Mouse (Mus musculus): ENCODE results near the gene Kifc3.
A peak's percentile ranks its signal among the peaks of the same experiment; 100 is the strongest.
"Not testable (repeated sequence)": the region's sequence is repeated elsewhere in the genome, so short reads cannot be mapped to it uniquely, and the experiment has no call there.

Kifc3 gene

DNA sequence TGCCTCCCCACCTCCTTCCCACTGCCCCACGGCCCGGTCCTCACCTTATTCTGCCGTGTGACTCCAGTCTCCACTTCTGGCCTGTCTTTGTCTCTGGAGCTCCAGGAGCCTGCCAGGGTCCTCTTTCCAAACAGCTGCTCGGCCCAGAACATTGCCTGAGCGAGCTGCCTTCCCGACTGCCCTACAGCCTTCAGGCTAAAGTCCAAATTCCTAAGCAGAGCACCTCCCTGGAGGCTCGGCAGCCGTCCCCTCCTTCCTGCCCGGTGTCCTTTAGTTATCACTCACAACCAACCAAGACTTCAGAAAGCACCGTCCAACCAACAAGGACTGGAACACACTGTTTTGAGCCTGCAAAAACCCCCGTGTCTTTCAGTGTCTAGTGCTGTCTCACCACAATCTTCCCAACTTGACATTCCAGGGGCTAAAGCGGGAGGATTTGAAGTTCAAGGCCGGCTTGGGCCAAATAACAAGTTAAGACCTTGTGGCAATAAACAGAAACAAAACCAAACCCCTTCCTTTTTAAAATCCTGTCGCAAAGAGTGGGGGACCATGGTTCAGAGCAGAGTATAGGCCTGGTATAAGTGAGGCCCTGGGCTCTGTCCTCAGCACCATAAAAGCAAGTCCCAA, at the start of gene Kifc3:
TSS of gene Kifc3 (minus strand) at position 164 of the 627 bp plus-strand sequence.
- DNase-seq, result no peak

DNA sequence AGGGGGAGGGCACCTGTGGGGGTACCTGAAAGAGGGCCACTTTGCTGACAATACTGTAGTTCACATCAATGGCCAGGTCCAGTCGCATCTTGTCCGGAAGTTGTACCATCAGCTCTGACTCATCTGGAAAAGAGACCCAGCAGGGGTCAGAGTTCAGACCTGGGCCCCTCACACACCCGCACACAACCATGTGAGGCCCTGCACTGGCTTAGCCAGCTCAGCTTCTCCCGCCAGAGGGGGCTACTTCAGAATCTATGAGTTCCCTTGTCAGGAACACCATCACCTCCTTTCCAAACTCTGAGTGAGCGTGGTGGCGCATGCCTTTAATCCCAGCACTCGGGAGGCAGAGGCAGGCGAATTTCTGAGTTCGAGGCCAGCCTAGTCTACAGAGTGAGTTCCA, 49.4 kb upstream of the Kifc3 start:
- no peak for DNase-seq

DNA sequence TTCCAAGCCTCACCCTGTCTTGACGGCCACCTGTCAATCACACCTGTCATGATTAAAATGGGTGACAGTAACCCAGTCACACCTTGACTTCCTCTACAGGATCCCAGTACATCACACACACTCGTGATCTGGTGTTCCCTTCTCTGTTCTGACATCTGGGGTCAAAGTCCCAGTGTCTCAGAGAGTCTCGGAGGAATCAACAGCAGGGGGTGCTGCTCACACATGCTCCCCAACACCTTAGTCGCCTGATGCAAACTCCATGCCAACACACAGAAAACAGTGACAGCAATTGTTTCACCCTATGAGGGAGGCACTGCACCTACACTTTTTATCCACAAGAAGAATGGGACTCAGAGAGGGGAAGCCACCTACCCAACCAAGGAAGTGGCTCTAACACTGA, 47.2 kb upstream of the Kifc3 start:
- DNase-seq, result no peak

DNA sequence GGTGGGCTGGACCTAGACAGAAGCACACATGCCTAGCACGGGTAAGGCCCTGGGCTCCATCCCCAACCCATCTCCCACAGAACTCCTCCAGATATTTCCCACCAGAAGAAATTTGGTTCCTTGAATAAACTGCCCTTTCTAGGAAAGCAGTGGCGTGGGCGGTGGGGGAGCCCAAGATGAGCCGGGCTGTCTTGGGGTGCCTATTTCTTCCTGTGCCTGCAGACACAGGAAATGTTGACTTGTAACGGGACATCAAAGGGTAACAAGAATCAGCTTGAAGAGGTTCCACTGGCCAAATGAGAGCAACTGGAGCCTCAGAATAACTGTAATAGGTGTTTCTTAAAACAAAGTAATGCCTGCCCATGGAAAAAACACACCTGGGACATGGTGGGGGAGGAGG, 44.7 kb upstream of the Kifc3 start:
- peak in 1 of 2 experiments; percentile 59 for DNase-seq

DNA sequence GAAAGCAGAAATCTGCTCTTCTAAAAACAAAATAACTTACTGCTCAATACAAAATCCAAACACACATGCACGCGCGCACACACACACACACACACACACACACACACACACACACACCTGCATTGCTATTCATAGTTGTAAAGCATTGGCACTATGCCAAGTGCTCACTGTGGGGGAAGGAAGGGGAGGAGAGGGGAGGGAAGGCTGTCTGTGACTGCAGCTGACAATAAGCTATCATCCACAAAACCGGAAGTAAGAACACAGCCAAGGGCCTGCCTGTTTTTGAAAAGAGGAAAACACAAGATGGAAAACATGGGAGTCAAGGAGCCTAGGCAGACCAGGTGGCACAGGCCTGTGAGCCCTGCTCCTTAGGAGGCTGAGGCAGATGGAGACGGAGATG, 42.6 kb upstream of the Kifc3 start:
- DNase-seq, result peak; percentile 69 to 88

DNA sequence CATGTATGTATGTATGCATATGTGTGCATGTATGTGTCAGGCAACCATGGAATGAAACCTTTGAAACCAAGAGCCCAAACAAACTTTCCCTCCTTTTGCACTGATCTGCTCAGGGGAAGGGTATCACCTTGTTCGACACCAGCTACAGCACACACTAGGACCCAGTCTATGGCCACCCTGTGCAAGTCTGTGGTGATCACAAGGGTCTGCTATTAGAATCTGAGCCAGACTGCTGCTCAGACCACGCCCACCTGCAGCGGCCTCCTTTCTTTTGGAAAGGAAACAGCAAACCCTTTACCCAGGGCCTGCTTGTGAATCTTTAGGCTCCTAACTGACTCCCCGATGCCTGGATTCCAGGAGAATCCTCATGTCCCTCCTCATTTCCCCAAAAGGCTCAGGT, 41.2 kb upstream of the Kifc3 start:
- DNase-seq, result no peak

DNA sequence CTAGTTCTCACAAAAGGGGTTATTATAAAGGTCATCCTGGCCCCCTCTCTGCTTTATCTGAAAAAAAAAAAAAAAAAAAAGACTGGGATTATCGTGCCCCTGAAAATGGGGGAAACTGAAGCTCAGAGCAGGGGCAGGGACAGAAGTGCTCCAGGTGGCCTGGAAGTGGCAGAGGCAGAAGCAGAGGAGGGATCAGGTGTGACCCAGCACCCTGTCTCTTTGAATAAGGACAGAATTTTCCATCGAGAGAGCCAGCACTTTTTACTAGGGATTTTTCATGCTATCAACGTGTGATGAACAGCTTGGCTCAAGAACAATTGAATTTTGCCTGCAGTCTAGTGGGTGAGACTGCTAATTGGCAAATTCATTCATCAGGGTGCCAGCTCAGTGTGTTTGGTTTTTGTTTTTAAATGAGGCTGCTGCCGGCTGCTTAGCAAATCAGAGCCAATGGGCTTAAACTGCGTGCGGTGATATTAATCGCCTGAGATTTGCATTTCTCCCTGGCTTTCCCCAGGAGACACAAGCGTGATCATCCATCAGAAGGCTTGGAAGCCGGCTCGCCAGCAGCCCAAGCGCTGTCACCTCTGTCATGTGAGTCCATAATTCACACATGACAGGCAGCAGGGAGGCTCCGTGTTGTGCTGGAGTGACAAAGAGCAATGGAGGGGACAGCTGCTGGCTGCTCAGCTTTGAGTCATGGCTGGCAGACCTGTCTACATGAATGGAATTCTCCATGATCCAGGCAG, 40.4 kb upstream of the Kifc3 start:
- no peak for DNase-seq

DNA sequence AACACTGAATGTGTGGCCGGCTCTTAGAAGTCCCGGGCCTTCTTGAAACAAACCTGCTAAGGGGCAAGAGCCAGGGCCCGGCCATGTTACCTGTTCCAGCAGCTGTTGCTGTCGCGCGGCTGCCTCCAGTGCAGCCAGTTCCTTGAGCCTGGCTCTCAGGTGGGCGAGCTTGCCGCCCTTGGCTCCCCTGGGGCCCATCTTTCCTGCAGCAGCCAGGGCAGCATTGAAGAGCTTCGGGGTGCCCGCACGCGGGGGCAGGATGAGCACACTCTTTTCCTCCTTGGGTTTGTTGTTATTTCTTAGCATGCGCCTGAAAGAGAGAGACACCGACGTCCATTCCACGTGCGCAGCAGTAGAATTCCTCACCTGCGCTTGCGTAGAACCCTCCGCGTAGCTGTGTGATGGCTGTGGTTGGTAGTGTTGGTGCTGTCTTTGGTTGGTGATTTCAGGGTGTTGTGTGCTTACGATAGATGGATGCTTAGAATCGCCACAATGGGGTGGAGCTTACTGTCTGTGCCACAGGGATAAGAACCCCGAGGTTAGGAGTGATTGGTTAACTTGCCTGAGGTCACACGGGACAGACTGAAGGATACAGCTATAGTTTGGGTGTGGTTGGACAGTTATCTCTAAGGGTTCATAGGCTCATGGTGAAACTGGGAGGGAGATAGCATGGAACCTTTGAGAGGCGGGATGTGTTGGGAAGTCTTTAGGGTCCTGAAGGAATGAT, 39.6 kb upstream of the Kifc3 start:
- no peak for DNase-seq

DNA sequence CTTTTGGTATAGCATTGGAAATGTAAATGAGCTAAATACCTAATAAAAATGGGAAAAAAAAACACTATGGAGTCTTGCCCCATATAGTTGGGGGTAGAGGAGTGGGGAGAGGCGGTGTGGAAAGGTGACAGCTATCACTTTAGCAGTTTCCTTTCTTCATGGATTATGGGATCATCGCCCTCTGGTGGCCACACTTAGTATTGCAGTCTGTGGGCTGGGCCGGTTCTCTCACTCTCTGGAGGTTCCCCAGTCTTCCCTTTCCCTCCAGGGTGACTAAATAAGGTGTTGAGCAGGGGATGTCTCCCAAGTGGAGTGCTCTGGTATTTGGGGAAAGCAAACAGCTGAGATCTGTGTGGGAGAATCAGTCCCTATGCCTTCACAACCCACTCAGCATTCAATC, 33.1 kb upstream of the Kifc3 start:
- DNase-seq, result peak; percentile 34 to 52

DNA sequence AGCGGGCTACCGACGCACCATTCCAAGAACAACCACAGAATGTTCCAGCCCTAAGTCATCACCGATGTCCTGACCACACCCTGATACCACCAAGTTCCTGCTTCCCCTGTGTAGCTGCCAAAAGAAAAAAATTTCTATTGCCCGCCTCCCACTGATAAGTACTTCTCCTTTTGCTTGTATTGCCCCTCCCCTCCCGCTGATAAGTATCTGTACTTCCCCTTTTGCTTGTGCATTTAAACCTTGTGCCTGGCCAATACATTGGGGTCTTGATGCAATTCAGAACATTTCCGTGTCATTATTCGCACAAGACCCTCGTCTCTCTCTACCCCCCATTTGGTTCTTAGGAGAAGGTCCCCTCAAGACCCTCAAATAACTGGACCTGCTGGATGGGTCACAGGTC, 27.5 kb upstream of the Kifc3 start:
- not testable (repeated sequence) for DNase-seq

DNA sequence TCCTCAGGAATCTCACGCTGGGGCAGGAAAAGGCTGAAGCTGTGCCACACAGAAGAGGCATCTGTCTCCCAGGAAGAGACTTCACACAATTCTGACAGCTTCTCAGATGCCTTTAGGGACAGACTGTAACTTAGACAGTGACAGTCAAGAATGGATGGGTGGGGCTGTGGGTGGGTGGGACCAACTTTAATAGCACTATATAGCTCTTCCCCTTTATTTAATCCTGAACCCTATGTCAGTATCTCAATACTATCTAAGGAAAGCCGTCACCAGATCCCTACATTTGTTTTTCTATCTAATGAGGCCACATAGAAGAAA, 24.5 kb upstream of the Kifc3 start:
- no peak for DNase-seq

DNA sequence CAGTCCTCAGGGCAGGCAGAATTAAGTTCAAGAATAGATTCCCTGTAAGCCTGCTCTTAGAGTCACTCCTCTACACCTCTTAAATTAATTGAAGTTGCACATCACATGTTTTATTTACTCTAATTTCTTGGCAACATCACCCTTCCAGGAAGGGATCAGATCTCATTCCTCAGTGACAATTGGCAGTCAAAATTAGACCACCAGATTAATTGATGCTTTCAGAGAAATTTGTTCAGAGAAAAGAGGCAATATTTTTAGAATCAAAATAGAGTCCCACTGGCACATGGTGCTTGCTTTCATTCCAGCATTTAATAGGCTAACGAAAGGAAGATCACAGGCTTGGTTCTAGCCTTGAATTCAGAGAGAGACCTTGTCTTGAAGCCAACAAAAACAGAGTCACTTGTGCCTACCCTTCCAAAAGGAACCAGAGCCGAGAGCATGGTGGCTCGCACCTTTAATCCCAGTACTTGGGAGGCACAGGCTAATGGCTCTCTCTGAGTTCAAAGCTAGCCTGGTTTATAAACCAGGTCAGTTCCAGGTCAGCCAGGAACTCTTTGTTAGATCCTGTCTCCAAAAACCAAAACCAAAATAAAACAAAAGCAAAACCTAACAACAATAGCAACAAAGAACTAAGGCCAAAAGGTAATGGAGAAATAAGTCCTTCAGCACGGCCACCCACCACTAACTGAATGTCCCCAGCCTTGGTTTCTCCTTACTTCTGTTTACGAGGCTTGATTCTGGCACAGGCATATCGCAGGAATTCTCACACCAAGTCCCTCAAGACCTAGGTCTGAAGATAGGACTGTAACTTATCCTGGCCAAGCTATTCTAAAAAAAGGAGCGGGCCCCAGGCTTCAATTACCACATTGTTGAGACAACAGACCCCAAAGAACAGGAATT, 23.9 kb upstream of the Kifc3 start:
- no peak for DNase-seq

DNA sequence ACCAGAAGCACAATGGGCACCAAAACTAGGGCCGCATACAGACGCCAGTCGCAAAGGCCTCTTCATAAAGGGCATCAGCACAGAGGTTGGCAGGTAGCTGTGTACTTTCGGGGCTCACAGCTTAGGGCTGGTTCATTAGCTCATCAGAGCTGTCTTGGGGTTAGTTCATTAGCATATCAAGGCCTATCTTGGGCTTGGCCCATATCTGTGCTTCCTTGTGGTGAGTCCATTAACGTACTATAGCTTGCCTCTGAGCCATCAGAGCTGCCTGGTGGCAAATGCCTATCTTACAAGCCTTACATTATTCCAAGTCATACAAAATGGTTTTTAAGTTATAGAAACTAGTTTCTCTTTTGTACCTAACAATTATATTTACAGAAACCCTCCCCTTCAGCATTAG, 21.4 kb upstream of the Kifc3 start:
- no peak for DNase-seq

DNA sequence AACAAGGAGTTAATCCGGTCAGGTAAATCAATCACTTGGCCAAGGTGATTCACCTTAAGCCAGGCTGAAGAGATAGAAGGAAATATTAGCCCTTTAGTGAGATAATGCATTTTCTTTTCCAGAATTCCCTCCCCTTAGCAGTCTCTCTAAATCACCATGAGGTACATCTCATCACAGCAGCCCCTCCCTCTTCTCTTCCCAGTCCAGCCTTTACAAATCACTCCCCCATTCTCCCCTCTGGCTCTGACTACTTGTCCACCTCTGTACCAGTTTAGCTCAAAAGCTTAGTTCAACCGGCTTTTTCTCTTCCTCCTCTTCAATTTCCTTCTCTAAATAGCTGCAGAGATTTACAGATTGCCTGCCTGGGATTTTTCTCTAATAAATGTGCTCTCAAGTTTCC, 18.4 kb upstream of the Kifc3 start:
- DNase-seq, result no peak

DNA sequence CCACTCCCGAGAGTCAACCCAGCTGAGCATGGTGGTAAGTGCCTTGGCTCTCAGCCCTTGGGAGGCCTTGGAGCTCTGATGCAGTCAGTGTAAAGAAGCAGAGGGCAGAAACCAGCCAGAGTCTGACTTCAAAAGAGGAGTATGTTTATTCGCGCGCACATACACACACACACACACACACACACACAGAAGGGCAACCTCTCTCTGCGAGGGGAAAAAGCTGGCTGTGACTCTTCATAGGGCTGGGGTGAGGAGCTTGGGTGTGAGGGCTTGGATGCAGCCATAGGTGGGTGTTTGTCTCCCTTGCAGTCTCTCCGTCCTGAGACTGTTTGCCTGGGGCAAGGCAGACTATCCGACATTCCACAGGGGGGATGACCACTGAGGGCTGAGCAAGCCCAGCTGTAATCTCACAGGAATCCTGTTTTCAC, 18.0 kb upstream of the Kifc3 start:
- DNase-seq, result no peak

DNA sequence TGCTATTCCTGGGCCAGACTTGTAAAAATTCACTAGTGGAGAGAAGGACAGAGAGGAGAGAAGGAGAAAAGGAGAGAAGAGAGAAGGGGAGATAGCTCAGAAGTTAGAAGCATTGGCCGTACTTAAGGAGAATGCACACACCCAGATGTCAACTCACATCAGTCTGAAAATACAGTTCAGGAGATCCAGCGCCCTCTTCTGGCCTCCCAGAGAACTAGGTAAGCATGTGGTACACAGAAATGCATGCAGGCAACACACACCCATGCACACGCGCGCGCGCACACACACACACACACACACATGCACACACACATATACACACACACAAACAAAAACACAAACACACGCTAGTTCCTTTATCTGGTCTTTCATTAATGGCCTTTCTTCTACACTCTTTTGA, 17.0 kb upstream of the Kifc3 start:
- no peak for DNase-seq

DNA sequence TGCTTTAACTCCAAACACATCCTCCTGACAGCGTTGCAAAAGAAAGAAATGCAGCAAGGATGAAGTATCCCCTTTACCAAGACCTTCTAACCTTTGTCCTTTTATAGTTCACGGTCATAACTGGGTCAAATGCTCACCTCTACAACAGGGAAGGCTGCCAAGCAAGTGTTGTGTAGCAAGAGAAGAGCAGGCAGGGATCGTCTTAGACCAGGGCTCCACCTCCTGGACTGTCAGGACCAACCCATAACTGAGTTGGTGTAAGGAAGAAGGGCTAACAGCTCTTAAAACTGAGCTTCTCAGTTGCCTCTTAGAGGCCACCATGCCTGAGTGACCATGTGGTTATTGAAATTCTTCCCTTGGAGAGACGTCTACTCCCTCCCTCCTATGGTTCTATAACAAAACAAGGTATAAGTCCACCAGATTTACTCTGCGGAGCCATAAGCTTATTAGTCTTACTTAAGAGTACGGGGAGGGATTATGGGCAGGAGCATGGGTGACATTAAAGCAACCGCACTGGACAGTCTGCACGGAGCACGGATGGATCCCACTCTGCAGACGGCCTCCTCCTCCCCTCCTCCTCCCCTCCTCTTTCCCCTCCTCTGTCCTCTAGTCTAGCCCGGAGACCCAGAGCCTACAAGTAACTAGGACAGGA, 13.2 kb upstream of the Kifc3 start:
- DNase-seq, result no peak

DNA sequence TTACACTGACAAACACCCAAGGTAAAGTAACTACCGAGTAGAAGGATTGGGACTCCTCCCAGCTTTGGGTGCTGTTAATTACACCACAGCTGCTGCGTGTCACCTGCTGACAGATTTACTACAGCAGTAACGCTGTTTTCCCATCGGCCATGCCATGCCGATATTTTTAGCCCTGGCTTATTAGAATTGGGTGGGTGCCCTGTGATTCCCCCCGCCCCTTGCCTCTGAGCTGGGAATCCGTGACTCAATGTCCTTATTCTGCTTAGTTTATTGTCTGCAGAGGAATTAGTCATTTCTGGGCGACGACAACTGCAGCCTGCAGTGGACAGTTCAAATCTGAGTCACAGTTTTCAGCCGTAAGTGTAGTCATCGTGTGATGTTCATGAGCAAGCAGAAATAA, 7.3 kb upstream of the Kifc3 start:
- DNase-seq, result no peak

DNA sequence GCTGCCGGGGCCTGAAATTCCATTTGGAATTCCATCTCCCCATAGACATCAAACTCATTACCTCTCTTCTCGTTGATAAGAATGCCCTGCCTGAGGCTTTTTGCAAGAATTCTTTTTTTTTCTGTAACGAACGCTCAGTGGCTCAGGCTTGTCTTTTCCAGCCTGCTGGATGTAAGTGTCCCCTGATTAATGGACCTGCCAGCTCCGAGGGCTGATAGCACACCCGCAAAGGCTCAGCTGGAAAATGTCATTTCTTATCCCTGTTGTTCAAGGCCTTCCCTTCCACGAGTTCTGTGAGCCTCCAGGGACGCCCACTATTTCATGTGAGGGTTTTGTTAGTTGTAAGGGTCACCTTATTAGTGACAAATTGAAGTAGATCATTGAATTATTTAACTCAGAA, 3.3 kb upstream of the Kifc3 start:
- no peak for DNase-seq

DNA sequence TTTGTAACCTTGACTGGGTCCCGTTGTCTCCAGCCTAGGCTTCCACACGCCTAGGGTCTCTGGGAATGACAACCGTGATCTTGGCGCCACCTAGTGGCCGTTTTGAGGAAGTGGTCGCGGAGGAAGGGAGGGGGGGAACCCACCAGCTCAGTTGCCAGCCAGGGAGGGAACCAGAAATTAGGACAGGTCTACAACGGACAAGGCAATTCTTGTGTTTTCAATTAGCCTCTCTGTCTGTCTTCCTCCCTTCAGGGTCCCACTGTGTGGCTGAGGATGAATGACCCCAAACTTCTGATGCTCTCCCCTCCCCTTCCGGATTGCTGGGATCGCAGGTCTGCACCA, 1.4 kb upstream of the Kifc3 start:
- DNase-seq, result peak; percentile 23 to 26

DNA sequence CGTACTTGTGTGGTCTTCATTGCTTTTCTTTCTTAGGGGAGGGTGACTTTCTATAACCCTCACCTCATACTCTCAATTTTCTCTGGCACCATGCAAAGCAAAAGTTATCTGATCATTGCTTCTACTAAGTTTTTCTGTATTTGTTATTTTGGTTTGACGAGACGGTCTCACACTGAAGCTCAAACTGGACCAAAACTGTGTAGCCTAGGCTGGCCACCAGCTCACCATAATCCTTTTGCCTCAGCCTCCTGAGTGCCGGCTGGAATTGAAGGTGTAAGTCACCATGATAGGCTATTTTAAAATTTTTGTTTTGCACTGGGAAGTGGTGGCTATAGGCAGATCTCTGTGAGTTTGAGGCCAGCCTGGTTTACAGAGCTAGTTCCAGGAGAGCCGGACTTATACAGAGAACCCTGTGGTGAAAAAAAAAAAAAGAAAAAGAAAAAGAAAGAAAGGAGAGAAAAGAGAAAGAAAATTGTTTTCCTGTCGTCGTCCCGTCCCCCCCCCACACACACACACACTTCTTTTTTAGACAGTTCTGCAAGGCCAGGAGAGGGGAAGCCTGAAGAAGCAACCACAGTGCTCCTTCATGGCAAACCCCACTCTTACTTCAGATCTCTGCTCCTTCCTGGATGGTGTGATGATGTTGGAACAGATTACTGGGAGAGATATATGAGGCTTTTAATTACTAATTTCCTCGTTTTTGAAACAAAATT, 870 bp upstream of the Kifc3 start:
- DNase-seq, result no peak

DNA sequence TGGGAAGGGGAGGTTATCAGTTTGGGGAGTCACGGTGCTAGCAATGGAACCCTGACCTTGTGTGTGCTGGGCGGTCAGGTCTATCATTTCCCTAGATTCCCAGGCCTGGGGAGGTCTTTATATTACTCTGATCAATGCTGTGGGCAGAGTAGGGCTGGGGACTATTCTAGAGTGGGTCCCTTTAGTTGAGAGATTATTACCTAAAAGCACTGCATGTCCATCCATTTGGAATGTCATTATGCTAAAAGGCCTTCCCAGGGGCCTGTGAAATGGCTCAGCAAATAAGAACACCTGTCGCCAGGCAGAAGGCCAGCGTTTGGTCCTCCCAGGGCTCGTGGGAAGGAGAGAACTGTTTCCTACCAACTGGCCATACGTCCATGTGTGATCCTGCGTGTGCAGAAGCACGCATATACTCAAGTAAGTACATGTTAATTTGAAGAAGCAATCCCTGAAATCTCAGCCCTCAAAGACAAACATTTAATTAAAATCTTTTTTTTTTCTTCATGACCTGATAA, 499 bp downstream of the Kifc3 start:
- DNase-seq, result no peak
